Mouse (Mus musculus) limb, embryonic 15.5 days (tissue): Measurements from ENCODE around the gene Swt1. TPM values are rescaled to one million over a fixed set of nuclear protein-coding genes. Genes with fewer than 3 reads are reported as not detected.
"Not testable (repeated sequence)": the region's sequence is repeated elsewhere in the genome, so short reads cannot be mapped to it uniquely, and the experiment has no call there.

Experiments
- ATAC-seq: fragments of 200-750 bp; cut with Nextera tagmentation; 2 replicates; pipeline ENCODE4 v1.8.0; 2017; ENCODE audit warnings: low read depth, moderate TSS enrichment; ENCODE audit not compliant: insufficient number of reproducible peaks, low FRiP score, low TSS enrichment
- H3K27ac ChIP-seq: fragments of 300-500 bp; sonication (generic); 2 replicates; pipeline ENCODE4 v1.5.1; 2015; ENCODE audit warnings: moderate library complexity, mild to moderate bottlenecking, inconsistent platforms
- H3K27me3 ChIP-seq: fragments of 300-500 bp; sonication (generic); 2 replicates; pipeline ENCODE4 v1.6.1; 2015; ENCODE audit warnings: inconsistent platforms
- H3K36me3 ChIP-seq: fragments of 300-500 bp; sonication (generic); 2 replicates; pipeline ENCODE4 v1.6.1; 2015; ENCODE audit warnings: inconsistent platforms
- H3K4me1 ChIP-seq: fragments of 300-500 bp; sonication (generic); 2 replicates; pipeline ENCODE4 v1.6.1; 2015; ENCODE audit warnings: inconsistent platforms
- H3K4me2 ChIP-seq: fragments of 300-500 bp; sonication (generic); 2 replicates; pipeline ENCODE4 v1.6.1; 2015; ENCODE audit warnings: mild to moderate bottlenecking, inconsistent platforms
- H3K4me3 ChIP-seq: fragments of 300-500 bp; sonication (generic); 2 replicates; pipeline ENCODE4 v1.5.1; 2015; ENCODE audit warnings: mild to moderate bottlenecking, inconsistent platforms
- H3K9ac ChIP-seq: fragments of 300-500 bp; sonication (generic); 2 replicates; pipeline ENCODE4 v1.6.1; 2015; ENCODE audit warnings: inconsistent platforms
- H3K9me3 ChIP-seq: fragments of 300-500 bp; sonication (generic); 2 replicates; pipeline ENCODE4 v1.6.1; 2016; ENCODE audit warnings: inconsistent platforms
- WGBS: fragments of 180-500 bp; shearing (Covaris S2); methylation state at CpG from one replicate; pipeline ENCODE4 v1.1.7; 2015; 5-methylcytosine and 5-hydroxymethylcytosine counted together
- polyA plus RNA-seq: library from polyadenylated mRNA; unstranded; fragments of >200 nt; fragmentation: Nextera tagmentation; extraction: Ambion mirVana; gene quantifications from 2 replicates; pipeline ENCODE4 v1.2.1, GENCODE M21; 2015

The Swt1 gene
- 21.6 and 25.1 TPM in 2 replicates for polyA plus RNA-seq

DNA sequence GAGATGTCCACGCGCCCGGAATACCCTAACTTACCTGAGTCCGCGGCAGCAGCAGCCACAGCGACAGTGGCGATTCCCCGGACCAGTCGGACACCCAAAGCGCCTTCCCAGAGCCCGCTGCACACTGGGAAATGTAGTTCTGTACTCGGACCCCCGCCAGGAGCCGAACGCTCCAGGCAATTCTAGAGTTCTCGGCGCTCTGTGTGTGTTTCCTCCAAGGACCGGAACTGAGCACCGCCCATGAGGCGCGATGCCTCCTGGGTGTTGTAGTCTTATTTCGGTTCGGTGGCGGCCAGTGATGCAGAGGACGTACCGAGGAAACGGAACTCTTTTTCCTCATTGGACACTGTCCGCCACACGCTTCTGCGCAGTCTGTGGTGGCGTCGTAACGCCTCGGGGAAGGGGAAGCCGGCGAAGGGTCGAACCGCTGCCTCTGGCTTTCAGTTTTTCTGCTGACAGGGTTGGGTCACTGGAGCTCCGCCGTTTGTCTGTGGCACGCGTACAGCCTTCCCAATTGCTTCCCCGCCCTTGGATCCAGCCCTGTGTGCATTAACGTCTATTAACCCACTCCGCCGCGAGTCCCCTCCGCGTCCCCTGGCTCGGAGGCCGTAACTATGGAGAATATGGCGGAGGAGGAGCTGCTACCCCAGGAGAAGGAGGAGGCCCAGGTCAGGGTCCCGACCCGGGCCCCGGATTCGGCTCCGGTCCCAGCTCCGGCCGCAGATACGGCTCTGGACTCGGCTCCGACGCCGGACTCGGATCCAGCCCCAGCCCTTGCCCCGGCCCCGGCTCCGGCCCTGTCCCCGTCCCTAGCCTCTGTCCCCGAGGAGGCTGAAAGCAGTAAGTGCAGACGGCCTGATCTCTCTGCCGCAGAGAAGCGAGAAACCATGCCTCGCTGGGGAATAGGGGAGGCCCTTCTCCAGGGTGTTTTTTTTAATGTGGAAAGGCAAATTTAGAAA is at the start of gene Swt1, which contains the start of gene Trmt1l:
Swt1 (minus strand) TSS at position 193 of the 959 bp plus-strand sequence.
Trmt1l (plus strand) TSS at position 280 of the 959 bp plus-strand sequence.
- Histone ChIP-seq H3K9me3 (no peaks in the 10 kb centered on the region), H3K9ac (peak within 1 kb of the TSS; percentile 89), H3K27me3 (no peaks in the 10 kb centered on the region), H3K27ac (peak within 1 kb of the TSS; percentile 92), H3K4me1 (peaks cover 13% of the 10 kb centered on the region), H3K4me3 (peak within 1 kb of the TSS; percentile 84), H3K36me3 (no peaks in the 10 kb centered on the region; the same call in 1 of the 2 replicates), H3K4me2 (peak within 1 kb of the TSS; percentile 51)
- ATAC-seq, result peak; percentile 100
- under 1% methylated on average over 74 of the region's 74 CpGs for WGBS

DNA sequence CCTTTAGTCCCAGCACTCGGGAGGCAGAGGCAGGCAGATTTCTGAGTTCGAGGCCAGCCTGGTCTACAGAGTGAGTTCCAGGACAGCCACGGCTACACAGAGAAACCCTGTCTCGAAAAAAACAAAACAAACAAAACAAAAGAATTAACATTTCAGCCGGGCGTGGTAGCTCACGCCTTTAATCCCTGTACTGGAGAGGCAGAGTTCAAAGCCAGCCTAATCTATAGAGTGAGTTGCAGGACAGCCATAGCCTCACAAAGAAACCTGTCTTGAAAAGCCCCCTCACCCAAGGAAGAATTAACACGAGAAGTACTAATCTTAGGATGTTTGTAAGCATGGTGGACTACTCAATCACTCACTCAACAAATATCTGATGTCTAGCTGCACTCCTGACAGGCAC is 44.1 kb upstream of the Swt1 start:
- not testable (repeated sequence) for H3K4me3 ChIP-seq, H3K9ac ChIP-seq, H3K27me3 ChIP-seq, H3K4me1 ChIP-seq, H3K27ac ChIP-seq, H3K4me2 ChIP-seq, H3K9me3 ChIP-seq, ATAC-seq
- WGBS, result 93% methylated on average over 8 of the region's 8 CpGs
- H3K36me3 ChIP-seq, result peaks cover 70% of the 10 kb centered on the region

DNA sequence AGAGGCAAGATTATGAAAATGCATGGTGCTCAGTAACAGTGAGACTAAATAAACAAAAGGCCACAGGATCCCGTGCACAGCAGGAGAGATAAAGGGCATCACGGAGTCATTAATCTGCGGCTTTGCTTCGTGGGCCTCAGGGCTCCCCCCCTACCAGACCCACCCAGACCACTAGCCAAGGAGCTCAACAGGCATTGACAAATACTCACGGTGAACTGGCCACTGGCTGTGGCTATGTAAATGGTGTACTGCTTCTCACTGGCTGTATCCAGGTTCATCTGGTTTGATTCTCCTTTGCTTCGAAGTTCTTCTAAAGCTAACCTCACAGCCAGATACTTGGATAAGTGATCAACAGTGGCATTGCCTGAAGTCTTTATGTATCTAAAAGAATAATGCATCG is 43.2 kb upstream of the Swt1 start:
- no peaks in the 10 kb centered on the region for H3K4me1 ChIP-seq
- no peak for ATAC-seq
- WGBS, result 84% methylated on average over 7 of the region's 7 CpGs
- H3K4me3 ChIP-seq, result no peak overlapping the region
- H3K9ac ChIP-seq, result no peak overlapping the region
- H3K36me3 ChIP-seq, result peaks cover 63% of the 10 kb centered on the region
- H3K27me3 ChIP-seq, result no peaks in the 10 kb centered on the region
- no peaks in the 10 kb centered on the region for H3K9me3 ChIP-seq
- H3K4me2 ChIP-seq, result no peak overlapping the region
- no peak overlapping the region for H3K27ac ChIP-seq

DNA sequence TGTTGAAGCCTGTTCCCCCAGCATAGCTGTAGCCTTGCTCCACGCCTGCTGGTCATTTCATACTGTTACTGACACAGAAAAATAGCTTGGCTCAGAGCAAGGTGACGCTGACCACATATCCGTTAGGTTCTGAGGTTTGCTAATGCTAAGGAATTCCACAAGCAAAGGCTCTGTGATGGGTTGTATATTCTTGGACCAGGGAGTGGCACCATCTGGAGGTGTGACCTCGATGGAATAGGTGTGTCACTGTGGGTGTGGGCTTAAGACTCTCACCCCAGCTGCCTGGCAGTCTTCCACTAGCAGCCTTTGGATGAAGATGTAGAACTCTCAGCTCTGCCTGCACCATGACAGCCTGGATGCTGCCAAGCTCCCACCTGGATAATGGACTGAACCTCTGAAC is 38.3 kb upstream of the Swt1 start:
- H3K9me3 ChIP-seq, result no peaks in the 10 kb centered on the region
- no peak for ATAC-seq
- H3K27me3 ChIP-seq, result no peaks in the 10 kb centered on the region
- WGBS, result 75% methylated on average over 4 of the region's 4 CpGs
- peaks cover 23% of the 10 kb centered on the region for H3K36me3 ChIP-seq
- no peaks in the 10 kb centered on the region for H3K4me1 ChIP-seq
- H3K4me3 ChIP-seq, result no peak overlapping the region
- no peak overlapping the region; the same call in 1 of the 2 replicates for H3K27ac ChIP-seq
- no peak overlapping the region for H3K9ac ChIP-seq
- no peak overlapping the region for H3K4me2 ChIP-seq

DNA sequence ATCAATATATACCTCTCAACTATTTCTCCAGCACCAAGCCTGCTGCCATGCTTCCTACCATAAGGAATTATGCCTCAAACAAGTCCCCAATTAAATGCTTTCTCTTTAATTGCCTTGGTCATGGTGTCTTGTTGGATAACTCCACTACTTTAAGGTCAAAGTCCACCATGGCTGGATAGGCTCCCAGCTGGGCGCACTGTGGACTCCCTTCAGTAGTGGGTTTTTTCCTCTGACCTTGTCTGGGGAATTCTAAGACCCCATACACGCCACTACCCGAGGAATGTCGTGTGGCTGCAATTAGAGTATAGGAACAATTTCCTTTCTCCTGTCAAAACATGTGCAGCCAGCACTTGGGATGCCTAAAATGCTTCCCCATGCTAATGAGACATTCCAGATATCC is 36.7 kb upstream of the Swt1 start:
- no peak for ATAC-seq
- H3K4me1 ChIP-seq, result no peaks in the 10 kb centered on the region
- H3K4me3 ChIP-seq, result no peak overlapping the region
- H3K4me2 ChIP-seq, result no peak overlapping the region
- peaks cover 25% of the 10 kb centered on the region for H3K36me3 ChIP-seq
- H3K27ac ChIP-seq, result no peak overlapping the region
- no peak overlapping the region for H3K9ac ChIP-seq
- no peaks in the 10 kb centered on the region for H3K9me3 ChIP-seq
- WGBS, result 39% methylated on average over 4 of the region's 4 CpGs
- no peaks in the 10 kb centered on the region for H3K27me3 ChIP-seq

DNA sequence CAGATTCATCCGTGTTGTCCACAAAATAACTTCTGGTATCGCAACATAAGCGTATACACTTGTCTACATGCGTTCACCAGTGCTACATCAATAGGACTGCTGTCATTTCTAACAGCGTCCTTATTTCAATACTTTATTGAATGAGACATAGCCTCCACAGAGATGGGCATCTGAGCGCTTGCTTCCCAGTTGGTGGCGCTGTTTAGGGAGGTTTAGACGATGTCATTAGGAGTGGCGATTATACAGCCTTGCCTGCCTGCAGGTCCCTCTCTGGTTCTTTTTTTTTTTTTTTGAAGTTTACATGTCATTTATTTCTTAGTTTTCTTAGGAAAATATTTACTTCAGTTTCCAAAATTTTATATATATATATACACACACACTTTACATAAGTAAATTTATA is 33.0 kb upstream of the Swt1 start:
- peaks cover 36% of the 10 kb centered on the region for H3K36me3 ChIP-seq

DNA sequence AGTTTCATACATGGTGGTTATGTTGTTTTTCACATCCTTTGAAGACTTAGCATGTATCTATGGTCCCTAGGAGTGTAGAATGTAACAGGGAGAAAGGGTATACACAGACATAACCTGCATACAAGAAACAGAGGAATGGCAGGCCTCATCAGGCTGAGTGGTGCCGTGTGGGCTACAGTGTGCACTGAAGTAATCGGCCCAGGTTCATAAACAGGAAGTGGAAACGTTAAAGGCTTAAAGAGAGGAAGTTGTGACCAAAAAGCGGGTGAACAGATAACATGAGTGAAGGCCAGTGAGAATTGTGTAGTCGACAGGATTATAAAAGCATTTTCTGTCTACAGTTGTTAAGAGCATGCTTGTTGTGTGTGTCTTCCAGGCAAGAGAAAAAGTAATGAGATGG is 28.8 kb upstream of the Swt1 start:
- Histone ChIP-seq H3K4me2 (no peak overlapping the region), H3K4me3 (no peak overlapping the region), H3K9ac (no peak overlapping the region), H3K9me3 (no peaks in the 10 kb centered on the region), H3K36me3 (peaks cover 55% of the 10 kb centered on the region), H3K4me1 (no peaks in the 10 kb centered on the region), H3K27ac (no peak overlapping the region), H3K27me3 (no peaks in the 10 kb centered on the region)
- ATAC-seq, result no peak
- 71% methylated on average over 5 of the region's 5 CpGs for WGBS

More for the DNA sequence above, 33.0 kb upstream of the Swt1 start:
- WGBS, result 84% methylated on average over 9 of the region's 9 CpGs
- H3K9ac ChIP-seq, result no peak overlapping the region
- no peaks in the 10 kb centered on the region for H3K27me3 ChIP-seq
- no peak overlapping the region for H3K4me2 ChIP-seq
- H3K9me3 ChIP-seq, result no peaks in the 10 kb centered on the region
- no peak overlapping the region for H3K4me3 ChIP-seq
- H3K27ac ChIP-seq, result no peak overlapping the region
- no peaks in the 10 kb centered on the region for H3K4me1 ChIP-seq
- ATAC-seq, result no peak

DNA sequence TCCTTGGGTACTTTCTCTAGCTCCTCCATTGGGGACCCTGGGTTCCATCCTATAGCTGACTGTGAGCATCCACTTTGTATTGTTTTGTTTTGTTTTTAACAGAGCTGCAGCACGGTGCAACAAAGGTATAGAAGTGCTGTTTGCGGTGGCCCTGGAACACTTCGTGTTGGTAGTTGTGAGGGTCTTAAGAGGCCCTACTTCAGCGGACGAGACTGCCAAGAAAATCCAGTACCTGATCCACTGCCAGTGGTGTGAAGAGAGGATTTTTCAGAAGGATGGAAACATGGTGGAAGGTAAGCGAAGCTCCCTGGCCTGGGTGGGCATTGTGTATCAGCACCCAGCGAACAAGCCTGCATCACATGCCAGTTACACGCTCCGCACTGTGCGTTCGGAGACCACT is 23.7 kb upstream of the Swt1 start:
- H3K36me3 ChIP-seq, result peaks cover 56% of the 10 kb centered on the region

DNA sequence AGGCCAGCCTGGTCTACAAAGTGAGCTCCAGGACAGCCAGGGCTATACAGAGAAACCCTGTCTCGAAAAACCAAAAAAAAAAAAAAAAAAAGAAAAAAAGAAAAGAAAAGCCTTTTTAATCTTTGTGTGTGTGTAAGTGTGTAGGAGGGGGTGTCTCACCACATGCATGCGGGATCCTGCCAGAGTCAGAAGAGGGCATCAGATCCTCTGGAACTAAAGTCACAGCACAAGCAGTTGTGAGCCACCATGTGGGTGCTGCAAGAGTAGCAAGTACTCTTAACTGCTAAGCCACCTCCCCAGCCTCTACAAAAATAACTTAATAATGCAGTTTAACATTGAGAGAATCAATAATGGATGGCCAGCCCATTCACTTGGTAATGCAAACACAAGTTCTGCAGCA is 22.6 kb upstream of the Swt1 start:
- no peak for ATAC-seq
- Histone ChIP-seq H3K4me2 (no peak overlapping the region), H3K36me3 (peaks cover 58% of the 10 kb centered on the region), H3K27me3 (no peaks in the 10 kb centered on the region), H3K9ac (no peak overlapping the region), H3K9me3 (no peaks in the 10 kb centered on the region), H3K27ac (no peak overlapping the region), H3K4me3 (no peak overlapping the region), H3K4me1 (no peaks in the 10 kb centered on the region)
- 96% methylated on average over 1 of the region's 2 CpGs for WGBS

More for the DNA sequence above, 23.7 kb upstream of the Swt1 start:
- no peaks in the 10 kb centered on the region for H3K27me3 ChIP-seq
- no peaks in the 10 kb centered on the region for H3K9me3 ChIP-seq
- 95% methylated on average over 11 of the region's 11 CpGs for WGBS
- ATAC-seq, result no peak
- no peak overlapping the region for H3K27ac ChIP-seq
- no peaks in the 10 kb centered on the region for H3K4me1 ChIP-seq
- H3K4me2 ChIP-seq, result no peak overlapping the region
- no peak overlapping the region for H3K9ac ChIP-seq
- no peak overlapping the region for H3K4me3 ChIP-seq

DNA sequence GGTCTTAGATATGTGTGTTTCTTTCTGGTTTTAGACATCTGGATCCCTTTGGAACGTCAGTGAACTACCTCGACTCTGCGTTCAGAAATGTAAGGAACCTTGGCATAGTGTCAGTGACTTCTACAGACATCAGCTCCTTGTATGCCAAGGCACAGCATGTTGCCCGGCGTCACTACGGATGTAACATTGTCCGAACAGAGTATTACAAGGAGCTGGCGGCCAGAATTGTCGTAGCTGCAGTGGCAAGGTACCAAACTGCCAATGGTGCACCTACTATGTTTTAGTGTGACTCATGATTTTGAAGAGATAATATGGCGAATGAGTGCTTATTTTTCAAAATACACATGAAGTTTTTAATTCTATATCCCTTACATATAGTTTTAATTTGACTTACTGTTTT is 21.6 kb upstream of the Swt1 start:
- Histone ChIP-seq H3K4me1 (no peaks in the 10 kb centered on the region), H3K4me3 (no peak overlapping the region), H3K4me2 (no peak overlapping the region), H3K36me3 (peaks cover 68% of the 10 kb centered on the region), H3K27me3 (no peaks in the 10 kb centered on the region), H3K9ac (no peak overlapping the region), H3K27ac (no peak overlapping the region), H3K9me3 (no peaks in the 10 kb centered on the region)
- no peak for ATAC-seq
- 95% methylated on average over 10 of the region's 10 CpGs for WGBS

DNA sequence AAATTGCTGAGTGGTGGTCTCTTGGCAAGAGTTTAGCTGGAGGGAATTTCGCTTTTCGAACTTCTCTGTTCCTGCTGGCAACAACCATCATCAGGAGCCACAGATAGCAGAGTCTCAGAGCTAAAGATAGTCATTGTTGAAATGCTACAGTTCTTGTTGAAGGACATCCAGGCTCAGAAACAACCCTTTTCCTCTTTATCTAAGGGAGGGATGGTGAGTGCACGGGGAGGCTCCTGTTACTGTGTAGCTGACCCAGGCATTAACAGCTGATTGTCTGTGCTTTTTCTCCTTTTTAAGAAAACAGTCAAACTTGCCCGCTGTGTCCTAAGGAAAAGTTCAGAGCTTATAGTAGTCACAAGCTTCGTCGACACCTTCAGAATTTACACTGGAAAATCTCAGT is 7.2 kb upstream of the Swt1 start:
- Histone ChIP-seq H3K4me3 (no peak overlapping the region), H3K9me3 (no peaks in the 10 kb centered on the region), H3K27me3 (no peaks in the 10 kb centered on the region), H3K36me3 (peaks cover 45% of the 10 kb centered on the region), H3K4me1 (no peaks in the 10 kb centered on the region), H3K27ac (no peak overlapping the region), H3K4me2 (no peak overlapping the region), H3K9ac (no peak overlapping the region)
- WGBS, result 90% methylated on average over 6 of the region's 6 CpGs
- ATAC-seq, result no peak

DNA sequence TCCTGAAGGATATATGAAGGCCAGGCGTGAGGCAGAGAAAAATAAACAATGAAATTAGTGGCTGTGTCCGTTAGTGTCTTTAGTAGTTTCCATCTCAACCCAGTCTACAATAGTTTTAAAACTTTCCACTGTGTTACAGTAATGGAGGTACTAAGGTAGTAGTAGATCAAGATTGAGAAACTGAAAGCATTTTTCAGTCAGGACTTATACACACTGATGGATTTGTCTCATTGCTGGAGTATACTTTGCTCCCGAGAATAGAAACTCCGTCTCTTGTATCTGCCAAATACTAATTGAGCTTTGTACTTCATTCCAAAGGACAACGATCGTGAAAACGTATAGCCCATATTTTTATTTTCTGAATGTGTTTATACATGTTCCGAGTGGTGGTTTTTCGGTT is 1.1 kb upstream of the Swt1 start:
- H3K4me2 ChIP-seq, result peak overlapping the region; percentile 48
- H3K36me3 ChIP-seq, result peaks cover 3% of the 10 kb centered on the region; the same call in 1 of the 2 replicates
- H3K27ac ChIP-seq, result peak overlapping the region; percentile 92
- 30% methylated on average over 9 of the region's 9 CpGs for WGBS
- no peaks in the 10 kb centered on the region for H3K27me3 ChIP-seq
- ATAC-seq, result no peak
- no peaks in the 10 kb centered on the region for H3K9me3 ChIP-seq
- H3K4me1 ChIP-seq, result peaks cover 13% of the 10 kb centered on the region
- peak overlapping the region; percentile 84 for H3K4me3 ChIP-seq
- H3K9ac ChIP-seq, result peak overlapping the region; percentile 89
